Mouse (Mus musculus) limb, embryonic 12.5 days (tissue): ENCODE measurements at regions not wholly inside any gene's neighbourhood (a gene's known extent, or its start where the extent isn't known, plus 50 kb on each side); places are given as distances from the start of the nearest gene placed in this dataset.
A peak's percentile ranks its signal among the peaks of the same experiment; 100 is the strongest.

Experiments used
- ATAC-seq: fragments of 200-750 bp; cut with Nextera tagmentation; 2 replicates; pipeline ENCODE4 v1.8.0; 2017; ENCODE audit warnings: low read depth, moderate TSS enrichment; ENCODE audit not compliant: insufficient number of reproducible peaks, insufficient read depth, low FRiP score, low TSS enrichment
- H3K27ac ChIP-seq: fragments of 300-500 bp; sonication (generic); 2 replicates; pipeline ENCODE4 v1.5.1; 2016; ENCODE audit warnings: mild to moderate bottlenecking, moderate library complexity
- H3K27me3 ChIP-seq: fragments of 300-500 bp; sonication (generic); 2 replicates; pipeline ENCODE4 v1.6.1; 2016; ENCODE audit warnings: mild to moderate bottlenecking, moderate library complexity
- H3K36me3 ChIP-seq: fragments of 300-500 bp; sonication (generic); 2 replicates; pipeline ENCODE4 v1.6.1; 2016; ENCODE audit warnings: mild to moderate bottlenecking, moderate library complexity
- H3K4me1 ChIP-seq: fragments of 300-500 bp; sonication (generic); replicated peaks from 2 replicates; pipeline ENCODE4 v1.6.1; 2016
- H3K4me2 ChIP-seq: fragments of 300-500 bp; sonication (generic); 2 replicates; pipeline ENCODE4 v1.6.1; 2016; ENCODE audit warnings: mild to moderate bottlenecking, moderate library complexity
- H3K4me3 ChIP-seq: fragments of 300-500 bp; sonication (generic); replicated peaks from 2 replicates; pipeline ENCODE4 v1.5.1; 2016; ENCODE audit warnings: mild to moderate bottlenecking
- H3K9ac ChIP-seq: fragments of 300-500 bp; sonication (generic); replicated peaks from 2 replicates; pipeline ENCODE4 v1.6.1; 2016; ENCODE audit warnings: mild to moderate bottlenecking, moderate library complexity
- H3K9me3 ChIP-seq: fragments of 300-500 bp; sonication (generic); 2 replicates; pipeline ENCODE4 v1.6.1; 2016; ENCODE audit warnings: mild to moderate bottlenecking, moderate library complexity
- WGBS: fragments of 180-500 bp; shearing (Covaris S2); methylation state at CpG from one replicate; pipeline ENCODE4 v1.1.7; 2016; 5-methylcytosine and 5-hydroxymethylcytosine counted together

- 87% methylated on average over 3 of the region's 3 CpGs for whole genome bisulfite sequencing
- no peak for ATAC-seq
Observed at GRCm38 (mm10) chr5:118405421-118405820, 155.1 kb upstream of the Med13l start.

GRCm38 (mm10) chr5:118407451-118407850 lies 153.0 kb upstream of the Med13l start:
- ATAC-seq: no peak
- Histone ChIP-seq H3K9me3 (peaks cover 13% of the 10 kb centered on the region), H3K4me2 (no peak overlapping the region), H3K27ac (no peak overlapping the region), H3K4me3 (no peak overlapping the region), H3K9ac (no peak overlapping the region), H3K4me1 (peaks cover 5% of the 10 kb centered on the region), H3K36me3 (no peaks in the 10 kb centered on the region), H3K27me3 (peaks cover 1% of the 10 kb centered on the region; the same call in 1 of the 2 replicates)
- 55% methylated on average over 11 of the region's 11 CpGs for WGBS

More at GRCm38 (mm10) chr5:118405421-118405820, 155.1 kb upstream of the Med13l start:
- H3K27ac ChIP-seq: no peak overlapping the region
- peaks cover 5% of the 10 kb centered on the region for H3K4me1 ChIP-seq
- no peaks in the 10 kb centered on the region for H3K36me3 ChIP-seq
- no peak overlapping the region for H3K4me2 ChIP-seq
- no peak overlapping the region for H3K9ac ChIP-seq
- H3K27me3 ChIP-seq: peaks cover 5% of the 10 kb centered on the region; the same call in 1 of the 2 replicates
- H3K4me3 ChIP-seq: no peak overlapping the region
- H3K9me3 ChIP-seq: peaks cover 13% of the 10 kb centered on the region

- Histone ChIP-seq H3K9ac (no peak overlapping the region), H3K4me3 (no peak overlapping the region), H3K27ac (no peak overlapping the region), H3K27me3 (no peaks in the 10 kb centered on the region), H3K36me3 (no peaks in the 10 kb centered on the region), H3K9me3 (peaks cover 13% of the 10 kb centered on the region), H3K4me2 (no peak overlapping the region), H3K4me1 (peaks cover 5% of the 10 kb centered on the region)
- ATAC-seq: no peak
- 85% methylated on average over 3 of the region's 3 CpGs for WGBS
Observed at GRCm38 (mm10) chr5:118407973-118408372, 152.5 kb upstream of the Med13l start.

GRCm38 (mm10) chr5:118408826-118409225 lies 151.7 kb upstream of the Med13l start:
- Histone ChIP-seq H3K27ac (no peak overlapping the region), H3K9ac (no peak overlapping the region), H3K4me2 (no peak overlapping the region), H3K4me3 (no peak overlapping the region), H3K9me3 (peaks cover 13% of the 10 kb centered on the region), H3K4me1 (peaks cover 5% of the 10 kb centered on the region), H3K36me3 (no peaks in the 10 kb centered on the region), H3K27me3 (no peaks in the 10 kb centered on the region)
- no peak for ATAC-seq
- 85% methylated on average over 8 of the region's 8 CpGs for WGBS

- Histone ChIP-seq H3K36me3 (no peaks in the 10 kb centered on the region), H3K4me1 (no peaks in the 10 kb centered on the region; the same call in 1 of the 2 replicates), H3K9me3 (no peaks in the 10 kb centered on the region), H3K4me2 (0 out of 2 replicates have a peak overlapping the region, but pooled peaks have one; percentile 13), H3K27me3 (no peaks in the 10 kb centered on the region), H3K9ac (no peak overlapping the region), H3K4me3 (no peak overlapping the region), H3K27ac (peak overlapping the region; percentile 50; the same call in 1 of the 2 replicates)
- 61% methylated on average over 13 of the region's 13 CpGs for WGBS
- ATAC-seq: peak; percentile 94
Observed at GRCm38 (mm10) chr5:118413428-118414282, 146.8 kb upstream of the Med13l start.

- 81% methylated on average over 7 of the region's 7 CpGs for WGBS
Observed at GRCm38 (mm10) chr5:118419344-118420037, 141.0 kb upstream of the Med13l start.

GRCm38 (mm10) chr5:118421884-118422821 lies 138.3 kb upstream of the Med13l start:
- H3K4me1 ChIP-seq: peaks cover 35% of the 10 kb centered on the region
- no peaks in the 10 kb centered on the region for H3K27me3 ChIP-seq
- no peaks in the 10 kb centered on the region for H3K36me3 ChIP-seq
- peak overlapping the region; percentile 27 for H3K4me3 ChIP-seq
- 33% methylated on average over 32 of the region's 32 CpGs for WGBS
- H3K4me2 ChIP-seq: peak overlapping the region; percentile 58
- ATAC-seq: peak; percentile 63
- no peaks in the 10 kb centered on the region for H3K9me3 ChIP-seq
- H3K27ac ChIP-seq: peak overlapping the region; percentile 83
- H3K9ac ChIP-seq: 0 out of 2 replicates have a peak overlapping the region, but pooled peaks have one; percentile 42

More at GRCm38 (mm10) chr5:118419344-118420037, 141.0 kb upstream of the Med13l start:
- Histone ChIP-seq H3K9ac (no peak overlapping the region), H3K4me3 (no peak overlapping the region), H3K4me2 (no peak overlapping the region), H3K9me3 (no peaks in the 10 kb centered on the region), H3K36me3 (no peaks in the 10 kb centered on the region), H3K4me1 (peaks cover 24% of the 10 kb centered on the region), H3K27me3 (no peaks in the 10 kb centered on the region), H3K27ac (no peak overlapping the region)
- no peak for ATAC-seq

- H3K9me3 ChIP-seq: no peaks in the 10 kb centered on the region
- 0 out of 2 replicates have a peak, but pooled peaks cover 8% of the 10 kb centered on the region for H3K27me3 ChIP-seq
- H3K4me2 ChIP-seq: no peak overlapping the region
- H3K36me3 ChIP-seq: no peaks in the 10 kb centered on the region
- 65% methylated on average over 3 of the region's 3 CpGs for WGBS
- H3K27ac ChIP-seq: peak overlapping the region; percentile 41
- no peak overlapping the region for H3K9ac ChIP-seq
- peaks cover 35% of the 10 kb centered on the region for H3K4me1 ChIP-seq
- ATAC-seq: no peak
- H3K4me3 ChIP-seq: no peak overlapping the region
Observed at GRCm38 (mm10) chr5:118424177-118424576, 136.3 kb upstream of the Med13l start.

- peak overlapping the region; percentile 86 for H3K27ac ChIP-seq
- no peak overlapping the region for H3K4me2 ChIP-seq
- no peak overlapping the region for H3K9ac ChIP-seq
- no peaks in the 10 kb centered on the region for H3K9me3 ChIP-seq
- WGBS: 46% methylated on average over 9 of the region's 9 CpGs
- no peak overlapping the region for H3K4me3 ChIP-seq
- peak; percentile 33; the same call in 1 of the 2 replicates for ATAC-seq
- 0 out of 2 replicates have a peak, but pooled peaks cover 8% of the 10 kb centered on the region for H3K27me3 ChIP-seq
- peaks cover 35% of the 10 kb centered on the region for H3K4me1 ChIP-seq
- no peaks in the 10 kb centered on the region for H3K36me3 ChIP-seq
Observed at GRCm38 (mm10) chr5:118424764-118425568, 135.5 kb upstream of the Med13l start.

- Histone ChIP-seq H3K9ac (no peak overlapping the region), H3K27ac (no peak overlapping the region), H3K4me1 (peaks cover 33% of the 10 kb centered on the region), H3K36me3 (no peaks in the 10 kb centered on the region), H3K9me3 (no peaks in the 10 kb centered on the region), H3K27me3 (0 out of 2 replicates have a peak, but pooled peaks cover 8% of the 10 kb centered on the region), H3K4me2 (no peak overlapping the region), H3K4me3 (no peak overlapping the region)
- WGBS: 56% methylated on average over 5 of the region's 5 CpGs
- ATAC-seq: no peak
Observed at GRCm38 (mm10) chr5:118426673-118427072, 133.8 kb upstream of the Med13l start.
